Mouse (Mus musculus) neural tube, embryonic 12.5 days (tissue): ENCODE data around the gene Slc25a39. TPM values are rescaled to one million over a fixed set of nuclear protein-coding genes. Genes with fewer than 3 reads are reported as not detected.
A peak's percentile ranks its signal among the peaks of the same experiment; 100 is the strongest.

Experiments used
- ATAC-seq: fragments of 200-750 bp; cut with Nextera tagmentation; 2 replicates; pipeline ENCODE4 v1.8.0; 2017; ENCODE audit warnings: low read depth, mild to moderate bottlenecking, moderate TSS enrichment, moderate library complexity; ENCODE audit not compliant: low FRiP score
- H3K27ac ChIP-seq: fragments of 300-500 bp; sonication (generic); 2 replicates; pipeline ENCODE4 v1.5.1; 2016
- H3K27me3 ChIP-seq: fragments of 300-500 bp; sonication (generic); replicated peaks from 2 replicates; pipeline ENCODE4 v1.6.1; 2016; ENCODE audit warnings: mild to moderate bottlenecking
- H3K36me3 ChIP-seq: fragments of 300-500 bp; sonication (generic); 2 replicates; pipeline ENCODE4 v1.6.1; 2016; ENCODE audit warnings: mild to moderate bottlenecking
- H3K4me1 ChIP-seq: fragments of 300-500 bp; sonication (generic); 2 replicates; pipeline ENCODE4 v1.6.1; 2016
- H3K4me2 ChIP-seq: fragments of 300-500 bp; sonication (generic); replicated peaks from 2 replicates; pipeline ENCODE4 v1.6.1; 2016; ENCODE audit warnings: mild to moderate bottlenecking
- H3K4me3 ChIP-seq: fragments of 300-500 bp; sonication (generic); 2 replicates; pipeline ENCODE4 v1.5.1; 2016
- H3K9ac ChIP-seq: fragments of 300-500 bp; sonication (generic); 2 replicates; pipeline ENCODE4 v1.6.1; 2016; ENCODE audit warnings: mild to moderate bottlenecking
- H3K9me3 ChIP-seq: fragments of 300-500 bp; sonication (generic); 2 replicates; pipeline ENCODE4 v1.6.1; 2016; ENCODE audit warnings: mild to moderate bottlenecking
- WGBS: fragments of 180-500 bp; shearing (Covaris S2); methylation state at CpG from one replicate; pipeline ENCODE4 v1.1.7; 2016; 5-methylcytosine and 5-hydroxymethylcytosine counted together
- polyA plus RNA-seq: library from polyadenylated mRNA; unstranded; fragments of >200 nt; fragmentation: Nextera tagmentation; extraction: Ambion mirVana; gene quantifications from 2 replicates; pipeline ENCODE4 v1.2.1, GENCODE M21; 2016

The Slc25a39 gene
- polyA plus RNA-seq, 1 experiment from 2014 or later, result 148 TPM

- H3K4me3 ChIP-seq, result no peak overlapping the region
- H3K9ac ChIP-seq, result no peak overlapping the region
- H3K27me3 ChIP-seq, result peaks cover 21% of the 10 kb centered on the region
These were observed 36.0 kb upstream of the Slc25a39 start for GRCm38 (mm10) chr11:102443740-102444139.

GRCm38 (mm10) chr11:102442089-102442488 is 34.3 kb upstream of the Slc25a39 start:
- Histone ChIP-seq H3K9ac (no peak overlapping the region), H3K4me3 (no peak overlapping the region), H3K4me2 (no peak overlapping the region), H3K27me3 (peaks cover 12% of the 10 kb centered on the region), H3K4me1 (peaks cover 44% of the 10 kb centered on the region), H3K36me3 (peaks cover 63% of the 10 kb centered on the region), H3K27ac (no peak overlapping the region), H3K9me3 (no peaks in the 10 kb centered on the region)
- 84% methylated on average over 6 of the region's 6 CpGs for WGBS
- no peak for ATAC-seq

More at GRCm38 (mm10) chr11:102443740-102444139, 36.0 kb upstream of the Slc25a39 start:
- Histone ChIP-seq H3K4me1 (peaks cover 35% of the 10 kb centered on the region), H3K4me2 (no peak overlapping the region), H3K27ac (no peak overlapping the region), H3K36me3 (peaks cover 50% of the 10 kb centered on the region), H3K9me3 (no peaks in the 10 kb centered on the region)
- 67% methylated on average over 12 of the region's 12 CpGs for WGBS
- no peak for ATAC-seq

- Histone ChIP-seq H3K4me1 (peaks cover 46% of the 10 kb centered on the region), H3K4me2 (no peak overlapping the region), H3K9me3 (no peaks in the 10 kb centered on the region), H3K4me3 (no peak overlapping the region), H3K27ac (no peak overlapping the region), H3K36me3 (peaks cover 64% of the 10 kb centered on the region), H3K9ac (no peak overlapping the region), H3K27me3 (peaks cover 12% of the 10 kb centered on the region)
- WGBS, result 76% methylated on average over 3 of the region's 3 CpGs
- ATAC-seq, result no peak
These were observed 33.7 kb upstream of the Slc25a39 start for GRCm38 (mm10) chr11:102441434-102441833.

GRCm38 (mm10) chr11:102440255-102440654 is 32.5 kb upstream of the Slc25a39 start:
- peaks cover 12% of the 10 kb centered on the region for H3K27me3 ChIP-seq

GRCm38 (mm10) chr11:102439093-102440082 is 31.6 kb upstream of the Slc25a39 start:
- no peak for ATAC-seq
- 0 out of 2 replicates have a peak overlapping the region, but pooled peaks have one; percentile 57 for H3K9ac ChIP-seq
- 75% methylated on average over 14 of the region's 14 CpGs for WGBS

More at GRCm38 (mm10) chr11:102440255-102440654, 32.5 kb upstream of the Slc25a39 start:
- H3K9me3 ChIP-seq, result no peaks in the 10 kb centered on the region
- no peak overlapping the region for H3K4me3 ChIP-seq
- H3K27ac ChIP-seq, result no peak overlapping the region
- H3K4me2 ChIP-seq, result no peak overlapping the region
- peaks cover 76% of the 10 kb centered on the region for H3K36me3 ChIP-seq
- peaks cover 43% of the 10 kb centered on the region for H3K4me1 ChIP-seq
- WGBS, result 86% methylated on average over 8 of the region's 8 CpGs
- ATAC-seq, result no peak
- H3K9ac ChIP-seq, result no peak overlapping the region

GRCm38 (mm10) chr11:102438212-102439092 is 30.7 kb upstream of the Slc25a39 start:
- WGBS, result 7% methylated on average over 71 of the region's 77 CpGs
- Histone ChIP-seq H3K9me3 (no peaks in the 10 kb centered on the region), H3K4me1 (peaks cover 32% of the 10 kb centered on the region), H3K27me3 (peaks cover 12% of the 10 kb centered on the region), H3K4me3 (peak overlapping the region; percentile 38), H3K9ac (peak overlapping the region; percentile 57), H3K36me3 (peaks cover 75% of the 10 kb centered on the region), H3K4me2 (peak overlapping the region; percentile 73), H3K27ac (0 out of 2 replicates have a peak overlapping the region, but pooled peaks have one; percentile 26)
- peak; percentile 39 for ATAC-seq

More at GRCm38 (mm10) chr11:102439093-102440082, 31.6 kb upstream of the Slc25a39 start:
- peaks cover 35% of the 10 kb centered on the region for H3K4me1 ChIP-seq
- H3K9me3 ChIP-seq, result no peaks in the 10 kb centered on the region
- H3K4me3 ChIP-seq, result no peak overlapping the region
- H3K36me3 ChIP-seq, result peaks cover 81% of the 10 kb centered on the region
- H3K27me3 ChIP-seq, result peaks cover 12% of the 10 kb centered on the region
- H3K27ac ChIP-seq, result no peak overlapping the region
- H3K4me2 ChIP-seq, result peak overlapping the region; percentile 73

GRCm38 (mm10) chr11:102437120-102438061 is 29.6 kb upstream of the Slc25a39 start:
- 0 out of 2 replicates have a peak, but pooled peaks have one; percentile 39 for ATAC-seq
- Histone ChIP-seq H3K4me3 (peak overlapping the region; percentile 38), H3K4me1 (peaks cover 38% of the 10 kb centered on the region), H3K9ac (peak overlapping the region; percentile 57), H3K27ac (0 out of 2 replicates have a peak overlapping the region, but pooled peaks have one; percentile 26), H3K27me3 (peaks cover 12% of the 10 kb centered on the region), H3K9me3 (no peaks in the 10 kb centered on the region), H3K4me2 (peak overlapping the region; percentile 73), H3K36me3 (peaks cover 67% of the 10 kb centered on the region)
- WGBS, result 5% methylated on average over 87 of the region's 87 CpGs

- 84% methylated on average over 10 of the region's 10 CpGs for WGBS
- no peak for ATAC-seq
- Histone ChIP-seq H3K9ac (no peak overlapping the region), H3K4me3 (no peak overlapping the region), H3K4me1 (peaks cover 45% of the 10 kb centered on the region), H3K36me3 (peaks cover 58% of the 10 kb centered on the region), H3K4me2 (no peak overlapping the region), H3K27ac (no peak overlapping the region), H3K9me3 (no peaks in the 10 kb centered on the region), H3K27me3 (peaks cover 12% of the 10 kb centered on the region)
These were observed 28.7 kb upstream of the Slc25a39 start for GRCm38 (mm10) chr11:102436471-102436790.

- Histone ChIP-seq H3K4me1 (peaks cover 45% of the 10 kb centered on the region), H3K4me2 (no peak overlapping the region), H3K36me3 (peaks cover 52% of the 10 kb centered on the region), H3K9me3 (no peaks in the 10 kb centered on the region), H3K27me3 (peaks cover 12% of the 10 kb centered on the region), H3K4me3 (no peak overlapping the region), H3K27ac (no peak overlapping the region), H3K9ac (no peak overlapping the region)
- ATAC-seq, result no peak
- WGBS, result 93% methylated on average over 18 of the region's 18 CpGs
These were observed 28.2 kb upstream of the Slc25a39 start for GRCm38 (mm10) chr11:102435754-102436470.

GRCm38 (mm10) chr11:102434816-102435705 is 27.3 kb upstream of the Slc25a39 start:
- H3K9ac ChIP-seq, result no peak overlapping the region
- peaks cover 45% of the 10 kb centered on the region for H3K4me1 ChIP-seq
- H3K27ac ChIP-seq, result no peak overlapping the region
- no peaks in the 10 kb centered on the region for H3K9me3 ChIP-seq
- WGBS, result 92% methylated on average over 11 of the region's 11 CpGs
- peaks cover 44% of the 10 kb centered on the region for H3K36me3 ChIP-seq
- no peak for ATAC-seq
- peaks cover 11% of the 10 kb centered on the region for H3K27me3 ChIP-seq
- no peak overlapping the region for H3K4me2 ChIP-seq
- H3K4me3 ChIP-seq, result no peak overlapping the region
